Mouse (Mus musculus): Measurements from ENCODE around the gene Gm17660.

The Gm17660 gene

DNA sequence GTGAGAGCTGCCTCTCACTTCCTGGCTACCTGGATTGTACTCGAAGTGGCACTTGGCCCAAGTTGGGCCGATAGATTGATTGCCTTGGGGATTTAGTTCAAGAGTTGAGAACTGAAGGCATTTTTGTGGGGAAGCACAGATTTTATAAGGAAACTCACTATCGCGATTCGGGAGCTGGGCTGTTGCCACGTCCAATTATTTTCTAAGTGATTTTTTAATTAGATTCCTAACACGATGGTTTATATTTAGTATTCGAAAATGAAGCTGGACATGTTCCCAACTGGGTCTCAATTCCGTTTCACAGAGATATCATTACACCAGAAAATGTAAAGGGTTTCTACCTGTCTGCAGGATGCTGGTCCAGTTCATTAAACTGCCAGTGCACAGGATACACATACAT lies 8.0 kb upstream of the Gm17660 start:
- DNase-seq (ENCODE audit: low spot score in 2 of 2), result no peak

DNA sequence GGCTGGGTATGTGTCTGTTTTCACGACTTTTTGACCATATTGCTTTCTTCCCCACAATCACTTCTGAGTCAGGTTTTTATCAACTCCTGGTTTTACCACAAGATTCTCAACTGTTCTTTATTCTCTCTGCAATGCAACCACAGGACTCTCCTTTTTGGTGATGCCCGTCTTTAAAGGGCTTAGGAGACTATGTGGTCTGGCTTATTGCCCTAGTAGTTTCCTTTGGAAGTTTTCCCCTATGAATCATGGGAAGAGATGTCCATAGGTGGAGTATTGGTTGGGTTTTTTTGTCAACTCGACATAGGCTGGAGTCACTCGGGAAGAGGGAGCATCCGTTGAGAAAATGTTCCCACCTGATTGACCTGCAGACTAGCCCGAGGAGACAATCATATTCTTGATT lies 3.3 kb upstream of the Gm17660 start:
- DNase-seq (ENCODE audit: low spot score in 2 of 2), result no peak

DNA sequence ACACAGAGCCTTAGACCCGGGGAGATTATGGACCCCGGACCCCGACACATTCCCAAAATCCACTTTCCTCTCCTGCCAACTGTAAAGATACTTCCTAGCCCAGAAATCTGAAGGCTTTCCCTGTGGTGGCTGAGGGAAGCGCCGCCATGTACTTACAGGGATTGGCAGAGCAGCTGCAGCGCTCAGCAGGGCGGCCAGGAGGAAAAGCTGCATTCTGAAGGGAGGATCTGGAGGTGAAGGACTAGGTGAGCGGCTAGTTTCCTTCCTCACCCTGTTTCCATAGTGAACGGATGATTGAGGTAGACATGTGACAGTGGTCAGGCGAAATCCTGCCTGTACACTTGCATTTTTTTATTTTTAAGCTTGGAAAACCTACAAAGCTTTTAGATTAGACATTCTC lies 1.0 kb downstream of the Gm17660 start:
- DNase-seq (ENCODE audit: low spot score in 2 of 2), result no peak

DNA sequence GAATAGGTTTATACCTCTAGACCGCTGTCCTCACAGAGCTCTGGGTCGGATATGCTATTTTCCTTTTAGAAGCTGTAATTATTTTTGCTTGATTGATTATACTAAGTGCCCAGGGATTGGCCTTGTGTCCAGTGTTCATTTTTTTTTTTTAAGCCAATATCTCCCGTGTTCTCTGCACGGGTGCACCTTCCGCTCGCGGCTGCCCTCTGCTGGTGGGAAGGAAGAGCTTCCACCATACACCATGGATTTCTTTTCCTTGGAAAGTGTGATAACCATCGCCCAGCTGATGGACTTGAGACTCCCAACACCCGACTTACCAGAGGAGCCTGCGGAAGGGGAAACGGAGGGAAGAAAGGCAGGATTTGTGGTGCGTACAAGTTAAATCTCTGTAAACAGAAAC lies 3.0 kb downstream of the Gm17660 start:
- peak in 1 of 2 experiments; percentile 74 for DNase-seq (ENCODE audit: low spot score in 2 of 2)

DNA sequence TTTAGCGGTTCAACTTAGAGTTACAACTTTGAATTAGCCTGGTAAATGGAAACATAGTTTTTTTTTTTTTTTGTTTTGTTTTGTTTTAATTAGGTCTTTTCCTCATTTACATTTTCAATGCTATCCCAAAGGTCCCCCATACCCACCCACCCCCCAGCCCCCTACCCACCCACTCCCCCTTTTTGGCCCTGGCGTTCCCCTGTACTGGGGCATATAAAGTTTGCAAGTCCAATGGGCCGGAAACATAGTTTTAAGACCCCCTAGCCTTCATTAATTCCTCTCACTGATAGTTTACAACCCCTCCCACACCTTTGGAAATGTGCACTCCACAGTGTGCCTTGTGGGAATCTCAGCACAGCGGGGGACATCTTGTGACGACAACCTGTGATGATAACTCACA lies 3.8 kb downstream of the Gm17660 start:
- no peak for DNase-seq (ENCODE audit: low spot score in 2 of 2)

DNA sequence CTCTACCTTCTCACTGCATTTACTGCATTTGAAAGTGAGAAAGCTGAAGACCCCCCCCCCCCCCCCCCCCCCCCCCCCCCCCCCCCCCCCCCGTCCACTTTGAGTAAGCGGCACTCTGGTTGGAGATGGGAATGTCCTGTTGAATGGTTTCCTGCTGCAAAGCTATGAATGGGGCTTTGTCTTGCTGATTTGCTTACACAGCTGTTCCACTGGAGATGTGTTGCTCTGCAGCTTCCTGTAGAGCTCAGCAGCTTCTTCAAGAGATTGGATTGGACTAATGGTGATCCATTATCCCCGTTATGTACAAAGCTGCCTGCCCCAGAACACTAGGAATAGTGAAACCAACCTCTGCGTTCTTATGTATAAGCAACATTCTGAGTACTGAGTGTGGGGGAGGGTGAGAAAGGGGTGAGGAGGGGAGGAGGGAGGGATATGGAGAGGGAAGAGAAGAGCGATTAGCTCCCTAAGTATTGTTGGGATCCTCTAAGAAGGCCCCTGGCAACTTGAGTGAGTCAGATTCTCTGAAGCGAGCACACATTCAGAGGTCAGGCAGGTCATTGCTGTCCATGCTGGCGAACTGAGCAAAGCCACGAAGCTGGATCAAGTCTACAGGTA lies 5.0 kb downstream of the Gm17660 start:
- no peak for DNase-seq (ENCODE audit: low spot score in 2 of 2)

DNA sequence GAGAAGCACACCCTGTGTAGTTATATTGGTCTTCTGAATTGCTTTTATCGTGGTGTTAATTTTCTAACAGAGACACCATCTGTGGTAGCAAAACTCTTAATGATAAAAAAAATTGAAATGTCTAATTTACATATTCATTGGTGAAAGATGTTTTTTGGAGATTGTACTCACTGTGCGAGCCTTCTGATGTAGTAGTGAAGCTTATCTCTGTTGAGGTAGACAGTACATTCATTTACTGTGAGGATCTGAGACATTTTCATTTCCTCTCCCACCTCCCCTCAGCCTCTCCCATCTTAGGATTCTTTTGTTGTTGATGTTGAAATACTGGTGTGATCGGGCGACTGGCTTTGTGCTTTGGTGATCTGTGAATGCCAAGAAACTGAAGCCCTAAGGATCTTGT lies 6.4 kb downstream of the Gm17660 start:
- no peak for DNase-seq (ENCODE audit: low spot score in 2 of 2)

DNA sequence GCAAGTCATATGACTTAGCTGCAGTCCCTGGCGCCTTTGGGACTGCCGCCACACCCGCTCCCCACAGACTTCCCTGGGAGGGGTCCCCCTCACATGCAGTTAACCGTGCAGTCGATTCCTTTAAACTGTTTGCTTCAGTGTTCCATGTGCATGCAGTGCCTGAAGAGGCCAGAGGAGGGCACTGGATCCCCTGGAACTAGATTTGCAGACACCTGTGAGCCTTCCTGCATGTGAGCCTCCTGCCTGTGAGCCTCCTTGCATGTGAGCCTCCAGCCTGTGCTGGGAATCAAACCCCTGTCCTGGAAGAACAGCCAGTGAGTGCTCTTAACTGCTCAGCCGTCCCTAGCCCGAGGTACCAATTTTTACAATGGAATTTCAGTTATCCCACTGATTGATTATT lies 8.7 kb downstream of the Gm17660 start:
- peak; percentile 44 to 47 for DNase-seq (ENCODE audit: low spot score in 2 of 2)

DNA sequence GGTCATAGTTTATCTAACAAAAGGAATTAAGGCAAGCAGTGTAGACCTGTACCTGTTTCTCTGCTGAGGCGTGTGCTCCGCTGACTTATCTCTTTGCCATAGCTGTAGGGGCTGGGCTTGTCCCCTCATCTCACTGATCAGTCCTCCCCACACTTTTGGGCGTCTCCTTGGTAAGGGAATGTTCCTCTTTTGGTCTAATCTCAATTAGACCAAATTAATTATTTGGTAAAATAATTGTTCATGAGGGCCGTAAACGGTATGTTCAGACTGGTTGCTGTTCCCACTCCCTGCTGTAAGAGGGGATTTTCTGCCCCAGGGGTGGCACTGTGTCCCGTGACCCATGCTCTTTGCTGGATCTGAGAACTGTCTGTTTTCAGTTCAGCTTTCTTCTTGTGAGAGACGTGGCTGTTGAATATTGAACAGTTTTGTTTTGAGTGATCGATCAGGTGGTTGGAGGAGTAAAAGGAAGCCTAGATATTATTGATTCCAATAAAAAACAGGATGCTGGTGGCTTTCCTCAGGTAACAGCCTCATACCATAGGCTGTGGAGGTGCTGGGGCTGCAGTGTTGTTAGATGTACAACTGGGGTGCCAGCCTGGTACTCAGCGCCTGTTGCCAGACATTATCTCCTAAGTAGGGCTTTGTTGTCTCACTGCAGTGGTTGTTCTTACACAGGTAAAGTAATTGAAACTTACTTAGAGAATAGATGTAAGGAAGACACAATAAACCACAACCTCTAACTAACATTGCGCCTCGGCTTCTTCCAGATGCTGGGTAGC lies 14.4 kb downstream of the Gm17660 start:
- DNase-seq (ENCODE audit: low spot score in 2 of 2), result no peak

DNA sequence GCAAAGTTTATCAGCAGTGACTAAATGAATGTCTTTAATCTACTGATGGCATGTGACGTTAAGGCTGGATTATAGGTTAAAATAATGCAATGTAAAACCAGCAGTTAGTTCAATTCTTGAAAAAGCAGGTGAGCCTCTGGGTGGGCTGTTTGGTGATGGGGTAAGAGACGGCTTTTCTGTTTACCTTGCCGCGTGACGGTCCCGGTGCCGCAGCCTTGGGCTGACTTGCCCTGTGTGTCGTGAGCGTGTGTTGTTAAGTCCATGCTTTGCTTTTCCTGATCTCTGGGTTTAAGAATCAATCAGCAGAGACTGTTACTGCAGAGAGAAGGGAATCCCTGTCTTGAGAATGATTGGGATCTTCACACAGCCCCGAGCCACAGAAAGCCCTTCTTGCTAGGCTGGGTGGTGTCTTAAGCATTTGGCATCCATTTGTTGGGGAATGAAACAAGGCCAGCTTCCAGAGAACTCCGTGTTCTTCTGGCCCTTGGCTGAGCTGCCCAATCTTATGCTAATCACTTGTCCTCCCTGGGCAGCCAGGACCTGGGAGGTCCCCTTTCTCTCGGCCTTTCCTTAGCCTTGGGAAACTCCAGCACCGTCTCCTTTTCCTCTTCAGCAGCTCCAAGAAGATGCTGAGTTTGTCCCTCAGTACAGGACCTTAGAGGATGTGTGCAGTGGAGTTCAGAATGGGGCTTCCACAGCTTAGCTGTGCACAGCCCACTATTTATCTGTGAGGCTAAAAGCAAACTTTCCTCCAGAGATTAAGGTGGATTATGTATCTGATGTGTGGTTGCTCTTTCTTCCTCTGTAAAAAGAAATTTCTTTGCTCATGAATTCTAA lies 15.3 kb downstream of the Gm17660 start:
- DNase-seq (ENCODE audit: low spot score in 2 of 2), result no peak

DNA sequence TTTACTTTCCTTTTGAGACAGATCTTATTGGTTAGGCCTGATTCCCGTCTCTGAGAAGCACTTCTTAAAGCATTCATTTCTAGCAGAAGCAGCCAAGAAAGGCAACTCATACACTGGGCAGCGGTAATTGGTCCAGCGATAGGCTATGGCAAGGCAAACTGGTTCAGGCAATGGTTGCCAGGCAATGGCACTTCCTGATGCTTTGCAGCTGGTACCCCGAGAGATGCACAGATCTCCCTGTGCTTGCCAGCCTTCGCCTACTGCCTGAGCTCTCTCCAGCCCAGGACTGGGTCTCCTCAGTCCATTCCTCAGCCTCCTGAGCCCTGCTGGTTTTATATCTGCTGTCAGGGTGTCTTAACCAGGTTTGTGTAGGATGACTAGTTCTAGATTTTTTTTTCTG lies 17.0 kb downstream of the Gm17660 start:
- DNase-seq (ENCODE audit: low spot score in 2 of 2), result no peak

DNA sequence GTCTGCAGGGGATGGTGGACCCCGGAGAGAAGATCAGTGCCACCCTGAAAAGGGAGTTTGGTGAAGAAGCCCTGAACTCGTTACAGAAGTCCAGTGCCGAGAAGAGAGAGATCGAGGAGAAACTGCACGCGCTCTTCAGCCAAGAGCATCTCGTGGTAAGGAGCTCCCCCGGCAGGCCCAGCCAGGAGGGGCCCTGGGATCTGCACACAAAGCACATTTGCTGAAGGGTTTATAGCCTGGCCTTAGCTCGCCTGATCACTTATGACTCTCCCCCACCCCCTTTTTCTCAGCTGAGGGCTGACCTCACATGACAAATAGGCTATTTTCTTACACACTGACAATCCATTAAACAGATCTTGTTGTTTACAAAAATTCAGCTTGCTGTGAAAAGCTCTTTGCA lies 17.8 kb downstream of the Gm17660 start:
- no peak for DNase-seq (ENCODE audit: low spot score in 2 of 2)

DNA sequence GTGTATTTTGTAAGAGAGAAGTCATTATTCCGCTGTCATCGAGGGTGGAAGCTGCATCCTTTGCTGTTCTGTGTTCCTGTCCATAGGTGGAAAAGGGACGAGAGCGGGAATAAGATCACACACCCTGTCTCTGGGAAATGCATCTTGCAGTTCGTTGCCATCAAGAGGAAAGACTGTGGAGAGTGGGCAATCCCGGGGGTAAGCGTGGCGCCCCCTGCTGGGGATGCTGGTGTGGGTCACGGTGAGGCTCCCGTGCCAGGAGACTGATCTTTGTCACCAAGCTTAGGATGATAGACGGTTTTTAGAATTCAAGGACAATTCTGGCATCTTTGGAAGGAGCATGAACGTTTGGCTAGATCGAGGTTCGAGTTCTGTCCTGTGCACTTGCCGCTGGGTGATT lies 19.4 kb downstream of the Gm17660 start:
- DNase-seq (ENCODE audit: low spot score in 2 of 2), result no peak

DNA sequence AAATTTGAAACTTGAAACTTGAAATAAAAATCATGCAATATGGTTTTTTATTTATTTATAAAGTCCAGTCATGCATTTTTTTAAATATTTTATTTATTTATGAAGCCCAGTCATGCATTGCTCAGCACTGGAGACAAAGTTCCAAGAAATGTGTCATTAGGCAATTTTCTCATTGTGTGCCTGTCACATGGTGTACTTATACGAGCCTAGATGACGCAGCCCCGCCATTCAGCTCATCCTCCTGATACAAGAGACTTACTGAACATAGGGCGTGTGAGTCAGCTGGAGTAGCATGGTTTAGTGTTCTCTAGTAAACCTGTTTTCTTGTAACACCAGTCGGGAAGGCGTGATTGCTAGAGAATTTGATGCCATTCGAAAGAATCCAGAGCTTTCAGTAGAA lies 21.1 kb downstream of the Gm17660 start:
- DNase-seq (ENCODE audit: low spot score in 2 of 2), result no peak

DNA sequence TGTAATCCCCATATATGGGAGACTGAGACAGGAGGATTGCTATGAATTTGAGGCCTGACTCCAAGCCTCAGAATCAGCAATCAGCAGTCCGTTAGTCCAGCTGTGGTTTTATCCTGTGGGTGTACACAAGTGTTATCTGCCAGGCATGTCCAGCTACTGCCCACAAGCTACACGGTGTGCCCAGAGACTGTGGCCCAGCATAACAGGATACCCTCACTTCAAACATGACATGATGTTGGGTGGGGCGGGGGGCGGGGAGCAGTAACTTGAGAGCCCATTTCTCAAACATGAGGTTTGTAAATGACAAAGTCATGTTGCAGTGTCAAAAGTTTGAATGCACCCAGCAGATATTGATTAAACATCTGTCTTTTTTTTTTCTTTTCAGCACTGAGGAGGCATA lies 21.6 kb downstream of the Gm17660 start:
- DNase-seq (ENCODE audit: low spot score in 2 of 2), result no peak

DNA sequence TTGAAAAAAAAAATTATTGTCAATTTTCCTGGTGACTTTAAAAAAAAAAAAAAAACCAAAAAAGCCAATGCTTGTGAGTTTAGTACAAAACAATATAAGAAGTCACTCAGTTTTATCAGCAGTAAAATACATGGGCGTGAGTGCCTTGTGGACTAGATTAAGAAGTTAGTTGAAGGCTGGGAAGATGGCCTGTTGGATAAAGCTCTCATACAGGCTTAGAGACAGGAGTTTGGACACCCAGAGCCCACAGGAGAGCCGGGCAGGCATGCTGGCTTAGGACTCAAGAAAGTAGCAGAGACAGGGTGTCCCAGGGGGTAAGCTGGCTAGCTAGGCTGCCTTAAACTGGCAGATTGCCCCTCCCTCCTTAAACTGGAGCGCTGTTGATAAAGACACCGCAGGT lies 22.5 kb downstream of the Gm17660 start:
- no peak for DNase-seq (ENCODE audit: low spot score in 2 of 2)

DNA sequence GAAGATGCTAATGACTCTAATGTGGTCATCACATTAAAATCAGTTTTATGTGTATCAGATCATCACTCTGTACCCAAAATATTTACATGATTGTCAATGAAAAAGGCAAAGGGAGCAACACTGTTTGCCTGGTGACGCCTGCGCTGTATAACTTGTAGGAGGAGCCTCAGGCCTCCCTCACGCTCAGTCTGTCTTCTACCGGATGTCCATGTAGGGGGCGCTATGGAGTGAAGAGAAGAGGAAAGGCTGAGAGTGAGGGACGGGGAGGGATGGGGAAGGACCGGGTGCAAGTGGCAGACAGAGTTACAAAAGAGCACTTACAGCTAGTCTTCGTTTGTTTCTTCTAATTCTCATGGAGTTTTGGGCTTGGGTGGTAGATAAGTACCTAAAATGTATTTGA lies 24.5 kb downstream of the Gm17660 start:
- DNase-seq (ENCODE audit: low spot score in 2 of 2), result no peak

DNA sequence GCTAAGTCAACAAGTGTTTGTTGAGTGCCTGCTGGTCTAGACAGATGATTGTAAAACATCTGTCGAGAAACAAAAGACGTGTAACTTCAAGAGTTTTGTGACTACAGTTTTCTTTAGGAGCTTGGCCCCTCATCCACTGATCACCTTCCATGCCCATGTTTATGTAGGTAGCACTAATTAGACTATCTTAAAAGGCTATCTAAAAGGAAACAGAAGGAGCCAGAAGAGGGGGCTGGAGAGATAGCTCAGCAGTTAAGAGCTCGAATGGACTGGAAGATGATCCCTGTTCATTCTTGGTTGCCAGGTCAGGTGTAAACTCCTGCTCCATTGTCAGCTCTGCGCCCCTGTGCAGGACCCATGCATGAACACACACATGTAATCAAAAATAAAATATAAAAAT lies 29.3 kb downstream of the Gm17660 start:
- no peak for DNase-seq (ENCODE audit: low spot score in 2 of 2)

DNA sequence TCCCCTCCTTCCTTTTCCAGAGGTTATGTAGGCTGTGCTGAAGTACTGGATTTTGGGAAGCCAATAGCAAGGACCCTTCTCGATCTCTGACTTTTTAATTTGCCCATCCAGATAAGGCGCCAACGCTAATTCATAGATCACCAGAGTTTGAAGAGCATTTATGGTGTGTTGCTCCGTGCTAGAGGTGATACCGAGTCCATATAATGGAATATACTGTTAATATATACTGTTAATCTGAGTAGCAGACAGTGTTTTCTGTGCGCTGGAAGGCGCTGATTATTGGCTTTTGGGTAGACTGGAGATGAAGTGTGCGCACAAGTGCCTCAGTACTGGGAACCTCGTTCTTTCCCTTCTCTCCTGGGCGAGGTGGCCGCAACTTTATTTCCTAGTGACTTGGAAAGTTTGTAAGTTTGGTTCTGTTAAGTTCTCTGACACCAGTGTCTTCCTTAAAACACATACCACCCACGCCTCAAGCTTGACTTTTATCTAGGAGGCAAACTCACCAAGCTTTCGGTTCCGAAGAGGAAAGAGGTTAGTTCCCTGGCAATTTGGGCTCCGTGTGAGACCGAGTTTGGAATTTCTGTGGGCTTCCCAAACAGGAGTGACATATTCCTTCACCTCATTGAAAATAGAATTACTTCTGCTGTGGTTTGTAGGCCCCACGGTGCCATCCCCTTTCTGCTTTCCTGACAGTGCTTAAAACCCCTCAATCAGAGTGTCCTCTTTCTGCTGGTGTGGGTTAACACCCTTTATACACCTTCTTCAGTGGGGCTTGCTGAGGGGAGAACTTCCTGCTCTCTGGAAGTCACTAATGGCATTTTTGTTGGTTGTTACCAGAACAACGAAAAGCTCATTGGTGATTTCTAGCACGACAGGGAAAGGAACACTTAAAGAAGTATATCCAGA lies 30.0 kb downstream of the Gm17660 start:
- DNase-seq (ENCODE audit: low spot score in 2 of 2), result peak in 1 of 2 experiments; percentile 37

DNA sequence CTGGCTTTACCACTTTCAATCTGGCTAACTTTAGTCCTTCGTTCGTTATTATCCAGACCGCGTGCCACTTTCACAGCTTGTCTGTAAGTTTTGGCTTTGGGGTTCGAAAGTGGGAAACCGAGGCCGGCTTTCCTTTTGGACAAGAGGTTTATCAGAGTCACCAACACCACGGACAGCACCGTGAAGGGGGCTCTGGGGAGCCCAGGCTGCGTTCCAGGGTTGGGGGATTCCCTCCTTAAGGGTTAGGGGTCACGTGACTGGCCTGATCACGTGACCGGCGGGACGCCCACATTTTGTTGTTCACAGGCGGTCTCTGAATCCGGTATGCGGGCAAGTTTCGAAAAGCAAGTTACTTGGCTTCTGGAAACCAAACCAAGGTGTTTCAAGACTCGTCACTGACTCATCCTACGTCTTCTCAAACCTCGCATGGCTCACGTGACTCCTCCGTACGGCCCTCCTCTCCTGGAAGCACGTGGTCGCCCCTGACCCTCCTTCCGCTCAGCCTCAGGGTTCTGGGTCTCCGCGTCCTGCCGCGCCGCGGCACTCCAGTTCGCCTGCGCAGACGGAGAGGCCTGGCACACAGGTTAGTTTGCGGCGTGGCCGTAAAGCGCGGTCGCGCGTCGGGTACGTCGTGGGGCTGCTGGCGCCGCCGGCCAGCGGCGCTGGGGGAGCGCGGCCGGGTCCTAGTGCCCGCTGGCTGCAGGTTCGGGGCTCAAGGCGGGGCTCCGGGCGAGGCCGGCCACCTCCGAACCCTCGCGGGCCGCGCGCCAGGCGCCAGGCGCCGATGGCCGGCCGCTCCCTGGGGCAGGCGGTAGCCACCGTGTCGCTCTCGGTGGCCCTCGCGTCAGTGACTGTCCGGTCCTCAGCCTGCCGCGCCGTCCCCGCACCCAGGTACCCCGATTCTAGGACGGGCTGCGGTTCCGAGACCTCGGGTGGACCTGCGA lies 30.9 kb downstream of the Gm17660 start, which contains the start of gene Nudt9:
TSS of gene Nudt9 (plus strand) at position 51 of the 944 bp plus-strand sequence.
- peak; percentile 98 for DNase-seq (ENCODE audit: low spot score in 2 of 2)

Measured in right cerebral cortex, adult 2 months (tissue).